Comparison of ENCODE assay signal across 8 mouse cellular contexts in genomic region chr2:122737894-122738830, GRCm38 (mm10). TPM values are rescaled to one million over a fixed set of nuclear protein-coding genes. Genes with fewer than 3 reads are reported as not detected.
A peak's percentile ranks its signal among the peaks of the same experiment; 100 is the strongest.
DNase-seq lines count a peak whose midpoint lies in the region; ATAC-seq lines count a peak whose summit lies in the region.

Gene Bloc1s6, plus strand, starts transcription at chr2:122738503.

- intact Hi-C loops in gastrocnemius, postnatal 14 days (cut with DNase I; ENCODE audit: low total_unique reads): no loop called here
- intact Hi-C loops in left cerebral cortex, postnatal 10 days (cut with DNase I): loop anchor here (5.0 kb wide), 1 partner anchor 36 kb away; the partner anchor contains the start of gene Slc30a4

- ATAC-seq in inflammation-experienced regulatory T-cells, adult 6 months: peak; percentile 86
- ATAC-seq in megakaryocyte-erythroid progenitor cell, adult 5-6 weeks (replicated peaks; ENCODE audit: low FRiP score, low TSS enrichment, poor library complexity, severe bottlenecking): peak; percentile 92

- peak; percentile 91 to 96 for DNase-seq in adrenal gland, adult (ENCODE audit: inconsistent age in 2 of 2, low spot score in 1 of 2)
- peak; percentile 94 for DNase-seq in embryo, embryonic 10.5 days (ENCODE audit: low spot score)
- DNase-seq in gastrocnemius, postnatal 14 days: peak; percentile 89
- peak; percentile 93 to 94 for DNase-seq in left cerebral cortex, postnatal 10 days (ENCODE audit: extremely low spot score in 1 of 2, low spot score in 2 of 2)
- DNase-seq in right cerebral cortex, postnatal 25 days: peak; percentile 88
- DNase-seq in urinary bladder, postnatal 4 days (ENCODE audit: low spot score in 2 of 2): peak; percentile 83 to 88

RNA-seq across cellular contexts. Expression of gene Bloc1s6, which starts in this region (rescaled TPM):
- 10 to 100 TPM; 16.8 to 19.3 TPM for total RNA-seq in gastrocnemius, postnatal 14 days (2021)
- polyA plus RNA-seq in inflammation-experienced regulatory T-cells, adult 6 months (2017; shearing (Covaris generic)): 10 to 100 TPM; 41.1 to 56.1 (median 46.3) TPM
- 10 to 100 TPM; 41.7 to 44.0 TPM for total RNA-seq in left cerebral cortex, postnatal 10 days (2021)
- 14.7 and 16.3 TPM in 2 replicates for total RNA-seq in megakaryocyte-erythroid progenitor cell, adult 5-6 weeks (2014; fragmentation: Nextera tagmentation)
- total RNA-seq in megakaryocyte-erythroid progenitor cell, adult 5-6 weeks (2017): 21.1 and 27.6 TPM in 2 replicates

Comparison
In these comparisons a context has a peak if more than half of its experiments do, and no peak if none do; other contexts are left out.
1. Peak in every context shown above with its lines: DNase-seq and ATAC-seq.